Mouse (Mus musculus): ENCODE results near the gene Atp1b1. TPM values are rescaled to one million over a fixed set of nuclear protein-coding genes. Genes with fewer than 3 reads are reported as not detected.

The Atp1b1 gene
- polyA plus RNA-seq (2015; fragmentation: Nextera tagmentation; extraction: Ambion mirVana): 90.1 and 91.0 TPM in 2 replicates

GRCm38 (mm10) chr1:164458245-164458613, at the start of gene Atp1b1:
Gene Atp1b1, minus strand, starts transcription at chr1:164458355.
- under 1% methylated on average over 35 of the region's 35 CpGs for WGBS
- H3K4me1 ChIP-seq (replicated peaks): peaks cover 67% of the 10 kb centered on the region

GRCm38 (mm10) chr1:164505096-164505495, 46.9 kb upstream of the Atp1b1 start:
- no peak for ATAC-seq
- no peak overlapping the region for H3K4me2 ChIP-seq (replicated peaks)
- no peaks in the 10 kb centered on the region for H3K36me3 ChIP-seq
- no peaks in the 10 kb centered on the region for H3K27me3 ChIP-seq
- H3K9me3 ChIP-seq: no peaks in the 10 kb centered on the region
- H3K4me1 ChIP-seq (replicated peaks): 0 out of 2 replicates have a peak, but pooled peaks cover 5% of the 10 kb centered on the region
- H3K27ac ChIP-seq: no peak overlapping the region
- H3K4me3 ChIP-seq (replicated peaks): no peak overlapping the region
- H3K9ac ChIP-seq (replicated peaks): no peak overlapping the region
- 81% methylated on average over 3 of the region's 3 CpGs for WGBS

More at GRCm38 (mm10) chr1:164458245-164458613, at the start of gene Atp1b1:
- Histone ChIP-seq H3K4me3 (replicated peaks) (peak within 1 kb of the TSS; percentile 80), H3K27ac (peak within 1 kb of the TSS; percentile 98), H3K27me3 (peaks cover 8% of the 10 kb centered on the region; the same call in 1 of the 2 replicates), H3K9me3 (no peaks in the 10 kb centered on the region), H3K9ac (replicated peaks) (peak within 1 kb of the TSS; percentile 88), H3K36me3 (peaks cover 3% of the 10 kb centered on the region; the same call in 1 of the 2 replicates), H3K4me2 (replicated peaks) (peak within 1 kb of the TSS; percentile 78)
- ATAC-seq: peak; percentile 96

- H3K27me3 ChIP-seq: no peaks in the 10 kb centered on the region
- no peak overlapping the region for H3K4me2 ChIP-seq (replicated peaks)
- no peak overlapping the region for H3K4me3 ChIP-seq (replicated peaks)
- 0 out of 2 replicates have a peak, but pooled peaks cover 5% of the 10 kb centered on the region for H3K4me1 ChIP-seq (replicated peaks)
- 44% methylated on average over 8 of the region's 8 CpGs for WGBS
- no peak overlapping the region for H3K27ac ChIP-seq
- ATAC-seq: no peak
- no peaks in the 10 kb centered on the region for H3K36me3 ChIP-seq
- H3K9ac ChIP-seq (replicated peaks): no peak overlapping the region
- H3K9me3 ChIP-seq: no peaks in the 10 kb centered on the region
Observed at GRCm38 (mm10) chr1:164503140-164503730, 45.1 kb upstream of the Atp1b1 start.

GRCm38 (mm10) chr1:164502231-164502630, 44.1 kb upstream of the Atp1b1 start:
- WGBS: 77% methylated on average over 7 of the region's 7 CpGs
- Histone ChIP-seq H3K4me3 (replicated peaks) (no peak overlapping the region), H3K27me3 (no peaks in the 10 kb centered on the region), H3K4me2 (replicated peaks) (no peak overlapping the region), H3K9ac (replicated peaks) (no peak overlapping the region), H3K36me3 (no peaks in the 10 kb centered on the region), H3K4me1 (replicated peaks) (no peaks in the 10 kb centered on the region), H3K27ac (no peak overlapping the region), H3K9me3 (no peaks in the 10 kb centered on the region)
- ATAC-seq: no peak

GRCm38 (mm10) chr1:164494741-164495512, 36.8 kb upstream of the Atp1b1 start:
- no peak for ATAC-seq
- WGBS: 74% methylated on average over 8 of the region's 8 CpGs

GRCm38 (mm10) chr1:164494215-164494614, 36.1 kb upstream of the Atp1b1 start:
- ATAC-seq: no peak
- no peak overlapping the region for H3K9ac ChIP-seq (replicated peaks)
- no peak overlapping the region for H3K27ac ChIP-seq
- no peaks in the 10 kb centered on the region for H3K27me3 ChIP-seq
- H3K4me3 ChIP-seq (replicated peaks): no peak overlapping the region
- no peaks in the 10 kb centered on the region for H3K9me3 ChIP-seq
- no peaks in the 10 kb centered on the region for H3K36me3 ChIP-seq
- H3K4me2 ChIP-seq (replicated peaks): no peak overlapping the region
- 63% methylated on average over 4 of the region's 4 CpGs for WGBS
- no peaks in the 10 kb centered on the region for H3K4me1 ChIP-seq (replicated peaks)

More at GRCm38 (mm10) chr1:164494741-164495512, 36.8 kb upstream of the Atp1b1 start:
- Histone ChIP-seq H3K4me1 (replicated peaks) (no peaks in the 10 kb centered on the region), H3K9ac (replicated peaks) (no peak overlapping the region), H3K27me3 (no peaks in the 10 kb centered on the region), H3K36me3 (no peaks in the 10 kb centered on the region), H3K27ac (no peak overlapping the region), H3K4me2 (replicated peaks) (no peak overlapping the region), H3K4me3 (replicated peaks) (no peak overlapping the region), H3K9me3 (no peaks in the 10 kb centered on the region)

- Histone ChIP-seq H3K4me3 (replicated peaks) (no peak overlapping the region), H3K27ac (no peak overlapping the region), H3K27me3 (no peaks in the 10 kb centered on the region), H3K9me3 (no peaks in the 10 kb centered on the region), H3K4me2 (replicated peaks) (no peak overlapping the region), H3K9ac (replicated peaks) (no peak overlapping the region), H3K36me3 (no peaks in the 10 kb centered on the region), H3K4me1 (replicated peaks) (no peaks in the 10 kb centered on the region)
- WGBS: 82% methylated on average over 8 of the region's 8 CpGs
- ATAC-seq: no peak
Observed at GRCm38 (mm10) chr1:164493042-164493705, 35.0 kb upstream of the Atp1b1 start.

GRCm38 (mm10) chr1:164492476-164492875, 34.3 kb upstream of the Atp1b1 start:
- no peaks in the 10 kb centered on the region for H3K36me3 ChIP-seq
- no peaks in the 10 kb centered on the region for H3K4me1 ChIP-seq (replicated peaks)
- no peak for ATAC-seq
- H3K27me3 ChIP-seq: no peaks in the 10 kb centered on the region
- no peak overlapping the region for H3K27ac ChIP-seq
- no peak overlapping the region for H3K4me2 ChIP-seq (replicated peaks)
- no peak overlapping the region for H3K9ac ChIP-seq (replicated peaks)
- H3K4me3 ChIP-seq (replicated peaks): no peak overlapping the region
- H3K9me3 ChIP-seq: no peaks in the 10 kb centered on the region
- WGBS: 78% methylated on average over 3 of the region's 3 CpGs

- 88% methylated on average over 3 of the region's 3 CpGs for WGBS
- no peaks in the 10 kb centered on the region for H3K36me3 ChIP-seq
Observed at GRCm38 (mm10) chr1:164489961-164490594, 31.9 kb upstream of the Atp1b1 start.

GRCm38 (mm10) chr1:164483728-164484127, 25.6 kb upstream of the Atp1b1 start:
- Histone ChIP-seq H3K36me3 (no peaks in the 10 kb centered on the region), H3K27me3 (no peaks in the 10 kb centered on the region), H3K4me2 (replicated peaks) (no peak overlapping the region), H3K4me1 (replicated peaks) (no peaks in the 10 kb centered on the region), H3K27ac (no peak overlapping the region), H3K4me3 (replicated peaks) (no peak overlapping the region), H3K9me3 (no peaks in the 10 kb centered on the region), H3K9ac (replicated peaks) (no peak overlapping the region)
- ATAC-seq: no peak

More at GRCm38 (mm10) chr1:164489961-164490594, 31.9 kb upstream of the Atp1b1 start:
- Histone ChIP-seq H3K9ac (replicated peaks) (no peak overlapping the region), H3K4me1 (replicated peaks) (no peaks in the 10 kb centered on the region), H3K4me2 (replicated peaks) (no peak overlapping the region), H3K9me3 (no peaks in the 10 kb centered on the region), H3K27me3 (no peaks in the 10 kb centered on the region), H3K4me3 (replicated peaks) (no peak overlapping the region), H3K27ac (no peak overlapping the region)
- no peak for ATAC-seq

GRCm38 (mm10) chr1:164482833-164483232, 24.7 kb upstream of the Atp1b1 start:
- no peak for ATAC-seq
- WGBS: 80% methylated on average over 3 of the region's 3 CpGs
- no peaks in the 10 kb centered on the region for H3K9me3 ChIP-seq

More at GRCm38 (mm10) chr1:164482833-164483232, 24.7 kb upstream of the Atp1b1 start:
- no peak overlapping the region for H3K27ac ChIP-seq
- no peak overlapping the region for H3K4me2 ChIP-seq (replicated peaks)
- no peaks in the 10 kb centered on the region for H3K4me1 ChIP-seq (replicated peaks)
- H3K36me3 ChIP-seq: no peaks in the 10 kb centered on the region
- no peaks in the 10 kb centered on the region for H3K27me3 ChIP-seq
- H3K9ac ChIP-seq (replicated peaks): no peak overlapping the region
- H3K4me3 ChIP-seq (replicated peaks): no peak overlapping the region

All from midbrain, embryonic 13.5 days (tissue).